Mouse (Mus musculus) natural killer cell, adult 2 months (primary cell): Measurements from ENCODE around the gene Commd1.

ENCODE experiments used
- DNase-seq, 2 experiments: peaks; one replicate each; pipeline ENCODE4 v3.0.0; 2022; ENCODE audit warnings: low spot score in 2 of 2

Gene Commd1

DNA sequence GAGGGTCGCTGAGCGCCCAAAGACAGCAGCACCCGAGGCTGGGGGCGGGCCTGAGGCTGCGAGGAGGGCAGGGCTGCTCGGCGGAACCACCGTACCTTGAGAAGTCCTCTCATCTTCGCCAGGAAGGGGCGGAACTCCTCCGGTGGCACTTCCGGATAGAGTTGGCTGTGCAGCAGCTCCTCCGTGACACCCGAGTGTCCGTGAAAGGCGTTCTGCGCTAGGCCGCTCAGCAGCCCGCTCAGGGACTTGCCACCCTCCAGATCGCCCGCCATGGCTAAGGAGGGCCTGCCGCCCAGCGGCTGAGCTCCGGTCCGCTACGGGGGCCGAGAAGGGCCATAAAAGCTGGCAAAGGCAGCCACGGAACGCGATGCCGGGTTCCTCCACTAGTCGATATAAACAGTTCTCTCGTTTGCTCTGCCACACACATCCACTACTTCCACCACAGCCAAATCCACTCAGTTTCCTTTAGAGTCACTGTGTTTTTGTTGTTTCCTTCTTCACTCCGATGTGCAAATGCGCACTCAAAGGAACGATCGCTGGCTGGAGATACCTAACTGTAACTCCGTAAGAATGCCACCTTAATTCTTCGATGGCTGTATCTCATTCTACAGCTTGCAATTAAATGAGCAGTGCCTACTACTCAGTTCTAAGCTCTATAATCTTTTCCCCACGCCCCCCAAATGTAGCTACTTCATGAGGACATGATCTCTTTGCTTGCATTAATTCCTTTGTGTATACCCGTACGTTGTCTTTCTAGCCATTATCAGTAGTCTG is at the start of gene Commd1, which contains the start of gene Gm28048:
TSS of gene Commd1 (minus strand) at position 399 of the 774 bp plus-strand sequence.
TSS of gene Gm28048 (minus strand) at position 107 of the 774 bp plus-strand sequence.
- peak; percentile 93 to 95 for DNase-seq

DNA sequence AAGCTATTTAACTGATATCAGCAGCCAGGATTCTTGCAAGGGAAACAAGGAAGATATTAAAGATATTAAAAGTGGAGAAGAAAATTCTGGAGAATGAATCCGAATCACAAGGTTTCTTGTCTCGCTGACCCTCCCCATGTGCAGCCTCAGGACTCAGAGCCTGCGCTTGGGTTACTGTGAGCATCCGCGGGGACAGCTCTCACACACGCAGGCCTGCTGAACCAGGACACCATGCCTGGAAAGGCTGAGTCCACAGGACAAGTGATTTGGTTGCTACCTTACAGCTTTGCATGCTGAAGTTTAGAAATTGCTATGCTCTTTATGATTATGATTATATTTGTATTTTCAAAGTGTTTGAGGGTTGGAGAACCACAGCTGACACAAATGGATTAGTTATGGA is 47.2 kb upstream of the Commd1 start:
- no peak for DNase-seq

DNA sequence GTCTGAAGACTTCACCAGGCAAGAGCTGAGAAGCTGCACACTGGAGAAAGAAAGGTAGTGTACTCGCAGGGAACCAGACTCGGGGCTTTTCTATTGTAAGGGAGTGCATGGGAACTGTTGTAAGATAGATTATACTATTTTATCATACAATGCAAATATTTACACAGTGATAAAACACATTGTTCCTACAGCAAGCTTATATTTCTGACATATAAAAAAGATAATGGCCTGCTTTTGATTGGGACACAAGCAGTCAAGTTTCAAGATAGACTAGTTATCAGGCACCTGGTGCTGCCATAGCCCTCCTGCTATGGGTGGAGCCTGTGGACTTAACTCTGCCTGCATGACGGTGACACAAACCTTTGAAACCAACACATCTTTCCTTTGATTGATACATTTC is 46.8 kb upstream of the Commd1 start:
- DNase-seq = no peak

DNA sequence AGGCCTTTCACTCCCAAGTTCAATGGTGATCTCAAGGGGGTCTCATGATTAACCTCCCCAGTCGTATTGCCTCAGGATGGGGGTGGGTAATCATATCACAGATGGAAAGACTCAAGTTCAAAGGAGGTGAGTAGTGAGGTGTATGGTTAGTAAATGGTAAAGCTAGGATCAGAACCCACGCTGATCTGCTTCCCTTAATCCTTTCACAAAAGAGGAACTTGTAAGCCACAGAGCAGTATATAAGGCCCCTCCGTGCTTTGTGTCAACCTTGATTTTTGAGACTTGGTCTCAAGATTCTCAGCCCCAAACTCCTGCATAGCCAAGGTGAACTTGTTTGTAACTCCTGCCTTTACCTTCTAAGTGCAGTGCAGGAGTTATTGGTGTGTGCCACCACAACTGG is 42.0 kb upstream of the Commd1 start:
- no peak for DNase-seq

DNA sequence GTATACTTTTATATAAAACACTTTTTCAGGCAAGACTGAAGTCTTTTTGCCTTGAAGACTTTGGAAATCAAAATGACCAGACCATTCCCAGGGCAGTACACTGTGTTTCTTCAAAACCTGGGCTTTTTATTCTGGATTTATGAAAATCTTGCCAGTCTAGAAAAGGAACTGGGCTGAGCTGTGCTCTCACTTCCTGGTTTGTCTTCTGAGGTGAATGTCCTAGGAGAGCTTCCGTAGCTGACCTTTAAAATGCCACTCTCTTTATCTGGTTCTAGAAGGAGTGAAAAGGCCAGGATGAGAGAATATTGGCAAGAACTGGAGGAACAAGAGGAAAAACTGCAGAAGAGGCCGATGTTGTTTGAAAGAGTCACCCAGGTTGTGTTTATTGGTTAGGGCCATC is 41.0 kb upstream of the Commd1 start:
- DNase-seq = no peak

DNA sequence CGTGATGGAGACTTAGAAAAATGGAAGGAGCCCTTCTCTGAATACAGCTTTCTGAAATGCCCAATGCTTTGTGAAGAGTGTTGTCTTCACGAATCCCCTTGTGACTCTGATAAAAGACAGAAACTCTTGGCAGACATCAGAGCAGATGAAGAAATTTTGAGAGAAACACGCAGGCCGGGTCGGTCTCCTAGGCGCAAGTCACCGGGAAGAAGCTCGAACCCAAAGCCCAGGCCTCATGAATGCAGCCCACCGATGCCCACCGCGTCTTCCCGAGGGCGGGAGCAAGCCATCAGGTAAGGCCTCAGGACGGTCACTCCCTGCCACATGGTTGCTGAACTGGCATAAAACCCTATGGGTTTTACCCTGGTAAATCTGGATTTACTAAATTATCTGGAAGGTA is 38.7 kb upstream of the Commd1 start:
- DNase-seq = no peak

DNA sequence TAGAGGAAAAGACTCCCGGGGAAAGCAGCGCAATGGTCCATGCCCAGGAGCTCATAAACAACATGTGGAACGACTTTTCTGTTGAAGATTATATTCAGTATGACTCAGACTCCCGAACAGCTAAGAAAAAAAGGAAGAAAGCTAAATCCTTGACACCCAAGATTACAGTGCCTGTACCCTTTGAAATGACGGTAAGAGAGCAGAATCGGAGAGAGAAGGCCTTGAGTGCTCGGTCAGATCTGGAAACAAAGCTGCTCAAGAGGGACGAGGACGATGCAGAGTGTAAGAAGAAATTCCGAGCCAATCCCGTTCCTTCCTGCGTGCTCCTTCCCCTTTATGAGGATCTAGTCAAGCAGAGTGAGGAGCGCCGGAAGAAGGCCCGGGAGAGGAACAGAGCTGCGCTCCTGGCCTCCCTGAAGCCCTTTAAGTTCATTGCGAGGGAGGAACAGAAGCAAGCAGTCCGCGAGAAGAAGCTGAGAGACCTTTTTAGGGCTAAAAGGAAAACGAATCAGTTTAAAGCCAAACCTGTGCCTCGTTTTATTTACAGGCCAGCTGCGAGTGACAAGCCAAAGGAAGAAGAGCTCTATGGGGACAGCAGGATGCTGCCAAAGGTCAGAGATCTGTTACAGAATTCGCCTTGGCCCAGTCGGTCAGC is 38.1 kb upstream of the Commd1 start:
- DNase-seq = no peak

DNA sequence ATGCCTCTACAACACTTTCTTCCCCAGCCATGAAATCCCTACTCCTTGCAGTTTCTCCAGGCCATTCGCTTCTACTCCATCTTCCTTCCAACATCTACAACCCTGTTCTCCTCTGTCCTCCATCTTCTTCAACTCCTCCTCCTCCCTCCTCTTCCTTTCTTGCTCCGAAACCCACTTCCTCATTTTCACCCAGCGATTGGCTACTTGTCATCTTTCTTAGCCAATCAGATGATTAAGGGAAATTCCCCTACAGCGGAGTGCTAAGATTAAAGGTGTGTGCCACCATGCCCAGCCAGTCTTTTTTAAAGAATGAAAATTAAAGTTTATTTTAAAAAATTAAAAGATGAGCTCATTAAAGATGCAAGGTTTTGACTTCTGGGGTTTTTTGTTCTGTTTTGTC is 35.8 kb upstream of the Commd1 start:
- no peak for DNase-seq

DNA sequence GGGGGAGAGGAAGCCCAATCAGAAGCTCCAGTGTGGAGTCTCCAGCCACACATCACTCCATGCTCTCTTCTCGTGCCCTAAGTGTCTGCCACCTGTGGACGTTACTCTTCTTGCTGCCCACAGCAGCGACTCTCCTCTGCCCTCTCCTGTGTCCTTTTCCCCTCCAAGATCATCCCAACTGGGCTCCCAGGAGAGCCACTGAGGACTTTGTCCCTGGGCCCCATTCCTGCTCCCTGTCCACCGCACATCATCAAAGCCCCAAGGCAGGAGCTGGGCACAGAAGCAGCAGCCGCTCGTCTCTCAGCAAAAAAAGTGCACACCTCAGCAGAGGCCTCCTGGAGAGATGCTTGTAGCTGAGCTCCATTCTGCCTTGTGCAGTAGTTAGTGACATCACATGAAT is 32.8 kb upstream of the Commd1 start:
- DNase-seq = no peak

DNA sequence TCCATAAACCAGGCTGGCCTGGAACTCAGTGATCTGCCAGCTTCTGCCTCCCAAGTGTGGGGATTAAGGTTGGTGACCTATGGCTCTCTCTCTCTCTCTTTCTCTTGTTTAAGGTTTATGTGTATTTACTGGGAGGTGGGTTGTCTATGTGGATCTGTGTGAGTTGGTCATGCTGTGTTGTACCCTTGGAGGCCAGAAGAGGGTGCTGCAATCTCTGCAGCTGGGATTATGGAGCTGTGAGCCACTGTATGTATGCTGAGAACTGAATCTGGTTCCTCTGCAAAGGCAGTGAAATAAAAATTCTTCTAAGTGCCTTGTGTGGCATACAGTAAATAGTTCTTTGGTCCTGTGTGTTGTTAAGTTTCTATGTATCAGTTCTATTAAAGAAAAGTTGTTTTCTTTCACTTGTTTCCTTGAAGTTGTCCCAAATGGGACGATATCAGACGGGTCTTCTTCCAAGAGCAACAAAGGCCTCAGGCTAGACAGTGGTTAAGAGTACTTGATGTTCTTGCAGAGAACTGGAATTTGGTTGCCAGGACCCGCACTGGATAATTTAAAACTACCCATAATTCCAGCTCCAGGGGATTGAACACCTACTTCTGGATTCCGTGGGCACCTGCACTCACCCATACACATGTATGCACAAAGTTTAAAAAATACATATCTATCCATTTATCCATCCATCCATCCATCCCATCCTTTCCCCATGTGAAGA is 31.6 kb upstream of the Commd1 start:
- no peak for DNase-seq

DNA sequence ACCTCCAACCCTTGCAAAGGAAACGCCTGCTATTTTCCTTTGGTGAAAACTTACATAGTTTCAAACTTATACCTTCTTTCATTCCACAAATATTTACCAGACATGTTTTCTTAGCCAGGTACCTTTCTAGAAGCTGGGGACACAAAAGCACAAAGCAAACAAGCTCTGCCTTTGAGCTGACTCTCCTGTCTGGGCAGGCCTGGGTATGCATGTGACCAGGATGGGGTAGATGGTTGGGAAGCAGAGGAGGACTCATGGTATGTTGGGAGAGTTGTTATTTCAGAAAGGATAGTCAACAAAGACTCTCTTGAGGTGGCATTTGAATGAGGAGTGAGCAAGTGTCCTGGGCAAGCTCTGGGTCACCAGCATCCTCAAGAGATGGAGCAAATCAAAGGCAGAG is 30.9 kb upstream of the Commd1 start:
- DNase-seq = no peak

DNA sequence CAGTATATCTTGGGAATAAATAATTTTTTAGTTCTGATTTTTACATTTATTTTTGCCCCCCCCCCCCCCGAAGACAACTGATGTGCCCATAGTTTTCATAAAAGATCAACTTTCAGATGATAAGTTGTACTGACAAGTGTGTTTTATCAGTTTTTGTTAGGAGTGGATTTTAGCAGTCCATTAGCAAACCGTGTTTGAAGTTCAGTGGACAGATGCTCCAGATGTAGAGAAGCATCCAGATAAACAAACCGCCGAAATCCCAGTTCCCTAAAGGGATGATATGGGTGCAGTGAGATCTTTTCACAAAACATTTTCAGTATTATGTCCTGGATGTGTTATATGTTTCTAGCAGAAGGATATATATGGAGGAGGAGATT is 26.6 kb upstream of the Commd1 start:
- no peak for DNase-seq

DNA sequence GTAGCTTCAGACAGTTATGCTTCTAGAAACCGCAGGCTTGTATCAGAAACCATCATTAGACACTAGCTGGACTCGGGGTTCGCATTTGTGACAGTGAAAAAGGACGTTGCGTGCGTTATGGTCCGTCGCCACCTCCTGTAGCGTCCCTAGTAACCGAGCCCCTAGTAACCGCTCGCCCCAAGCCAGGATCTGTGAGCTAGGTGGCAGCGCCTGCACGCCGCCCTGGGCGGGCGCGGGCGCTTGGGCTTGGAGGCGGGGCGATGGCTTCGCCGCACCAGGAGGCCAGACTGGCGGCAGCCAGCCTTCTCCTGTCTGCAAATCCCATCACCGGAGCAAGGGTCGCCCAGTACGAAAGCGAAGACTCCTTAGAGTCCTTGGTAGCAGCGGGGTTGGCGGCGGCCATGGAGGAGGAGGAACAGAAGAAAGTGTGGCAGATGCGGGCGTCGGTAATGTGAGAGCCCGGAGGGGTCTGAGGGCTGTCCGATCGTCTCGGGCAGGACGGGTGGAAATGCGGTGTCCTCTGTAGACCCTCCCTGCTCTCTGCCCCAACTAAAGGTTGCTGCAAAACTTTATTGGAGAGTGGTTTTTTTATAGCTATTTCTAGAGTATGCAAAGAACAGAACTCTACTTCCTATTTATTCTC is 26.1 kb upstream of the Commd1 start:
- DNase-seq = peak; percentile 72 to 78

DNA sequence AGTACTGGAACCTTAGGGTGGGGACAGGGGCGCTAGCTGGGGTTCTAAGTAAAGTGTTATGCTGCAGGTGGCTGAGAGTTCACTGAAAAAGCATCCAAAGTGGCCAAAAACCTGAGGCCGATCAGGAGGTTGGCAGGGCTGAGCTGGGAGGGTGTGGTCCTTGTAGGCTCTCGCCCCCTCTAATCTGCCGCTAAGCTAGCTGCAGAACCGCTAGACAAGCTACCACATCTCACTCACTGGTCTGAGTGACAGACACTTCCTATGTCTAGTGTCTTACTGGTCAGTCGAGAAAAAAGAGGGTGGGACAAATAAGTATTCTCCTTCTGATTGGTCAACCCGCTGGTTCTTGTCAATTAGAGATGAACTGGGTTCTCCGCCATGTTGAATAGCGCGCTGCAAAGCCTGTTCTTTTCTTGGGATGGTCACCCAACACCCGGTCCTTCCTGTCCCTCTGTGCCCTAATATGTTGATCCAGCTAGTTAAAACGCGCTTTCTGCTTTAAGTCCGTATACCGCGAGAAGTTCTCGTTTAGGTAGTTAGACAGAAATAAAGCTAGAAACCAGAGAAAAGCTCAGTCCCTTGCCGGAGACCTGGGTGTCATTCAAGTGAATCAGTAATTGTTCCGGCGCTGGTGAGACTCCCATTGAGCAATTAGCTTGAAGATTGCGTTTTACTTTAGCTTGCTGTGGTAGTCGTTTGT is 25.4 kb upstream of the Commd1 start, which contains the start of gene Fam161a:
TSS of gene Fam161a (plus strand) at position 51 of the 700 bp plus-strand sequence.
- DNase-seq = peak; percentile 80 to 82

DNA sequence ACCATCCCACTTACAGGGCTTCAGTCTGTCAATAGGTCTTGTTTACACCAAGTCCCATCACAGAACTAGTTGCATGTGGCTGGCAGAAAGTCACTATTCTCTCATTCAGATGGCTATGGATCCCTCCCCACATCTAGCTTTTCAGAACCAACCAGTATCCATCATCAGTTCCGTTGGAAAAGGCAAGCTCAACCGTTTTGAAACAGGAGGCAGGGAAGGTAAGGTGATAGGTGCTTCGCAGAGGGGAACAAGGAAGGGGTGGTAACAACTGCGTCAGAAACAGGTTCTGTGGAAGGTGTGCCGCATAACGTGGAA is 24.9 kb upstream of the Commd1 start:
- DNase-seq = no peak

DNA sequence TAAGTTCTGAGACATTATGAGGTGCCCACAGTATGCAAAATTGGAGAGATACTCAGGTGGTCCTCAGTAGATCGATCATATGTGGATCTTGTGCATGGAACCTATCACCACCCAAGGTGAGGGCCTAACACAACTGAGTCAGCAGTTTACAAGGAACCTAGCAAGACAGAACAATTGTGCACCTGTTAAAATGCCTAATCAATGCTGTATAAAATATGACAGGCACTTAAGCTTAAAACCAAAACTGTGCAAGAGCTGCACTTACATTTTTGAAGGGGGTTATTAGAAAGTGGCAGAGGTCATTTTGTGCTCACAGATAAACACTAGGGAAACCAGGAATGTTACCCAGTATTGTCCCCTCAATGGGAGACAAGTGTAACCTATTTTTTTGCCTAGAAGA is 23.1 kb upstream of the Commd1 start:
- no peak for DNase-seq

DNA sequence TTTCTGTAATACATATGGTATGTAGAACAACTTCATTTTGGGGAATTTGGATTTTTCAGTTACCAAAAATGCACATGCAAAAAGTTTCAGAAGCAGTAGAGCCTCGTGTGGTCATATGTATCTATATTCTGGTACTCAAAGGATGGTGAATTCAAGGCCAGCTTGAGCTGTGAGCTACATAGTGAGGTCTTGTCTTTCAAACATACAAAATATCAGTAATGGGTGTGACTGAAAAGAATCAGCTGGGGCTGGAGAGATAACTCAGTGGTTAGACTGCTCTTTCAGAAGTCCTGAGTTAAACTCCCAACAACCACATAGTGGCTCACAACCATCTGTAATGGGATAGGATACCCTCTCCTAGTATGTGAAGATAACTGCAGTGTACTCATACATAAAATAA is 16.1 kb upstream of the Commd1 start:
- DNase-seq = no peak

DNA sequence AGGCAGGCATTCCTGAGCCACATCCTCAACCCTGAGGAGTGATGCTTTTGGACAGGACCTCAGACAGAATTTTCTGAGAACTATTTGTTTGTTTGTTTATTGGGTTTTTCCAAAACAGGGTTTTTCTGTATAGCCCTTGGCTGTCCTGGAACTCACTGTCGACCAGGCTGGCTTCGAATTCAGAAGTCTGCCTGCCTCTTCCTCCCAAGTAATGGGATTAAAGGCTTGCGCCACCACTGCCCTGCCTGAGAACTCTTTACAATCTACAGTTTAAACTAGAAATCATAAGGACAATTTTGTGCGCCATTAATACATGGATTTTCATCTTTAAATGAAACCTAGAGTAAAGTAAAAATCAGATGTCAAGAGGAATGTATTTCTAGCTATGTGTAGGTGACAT is 13.3 kb upstream of the Commd1 start:
- DNase-seq = no peak

DNA sequence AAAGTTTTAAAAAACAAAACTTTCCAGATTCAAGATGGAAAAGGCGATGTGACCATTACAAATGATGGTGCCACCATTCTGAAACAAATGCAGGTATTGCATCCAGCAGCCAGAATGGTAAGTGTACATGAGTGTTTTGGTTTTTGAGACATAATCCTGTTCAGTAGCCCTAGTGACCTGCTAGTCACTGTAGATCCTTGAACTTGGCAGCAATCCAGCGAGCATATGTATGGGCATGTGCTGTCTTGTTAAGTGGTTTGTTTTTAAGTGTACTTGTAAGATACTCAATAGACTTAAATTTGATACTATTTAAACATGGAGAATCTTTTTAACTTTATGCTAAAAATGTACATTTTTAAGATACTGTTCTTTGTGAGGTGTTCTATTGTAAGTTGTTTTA is 12.1 kb upstream of the Commd1 start:
- DNase-seq = no peak

DNA sequence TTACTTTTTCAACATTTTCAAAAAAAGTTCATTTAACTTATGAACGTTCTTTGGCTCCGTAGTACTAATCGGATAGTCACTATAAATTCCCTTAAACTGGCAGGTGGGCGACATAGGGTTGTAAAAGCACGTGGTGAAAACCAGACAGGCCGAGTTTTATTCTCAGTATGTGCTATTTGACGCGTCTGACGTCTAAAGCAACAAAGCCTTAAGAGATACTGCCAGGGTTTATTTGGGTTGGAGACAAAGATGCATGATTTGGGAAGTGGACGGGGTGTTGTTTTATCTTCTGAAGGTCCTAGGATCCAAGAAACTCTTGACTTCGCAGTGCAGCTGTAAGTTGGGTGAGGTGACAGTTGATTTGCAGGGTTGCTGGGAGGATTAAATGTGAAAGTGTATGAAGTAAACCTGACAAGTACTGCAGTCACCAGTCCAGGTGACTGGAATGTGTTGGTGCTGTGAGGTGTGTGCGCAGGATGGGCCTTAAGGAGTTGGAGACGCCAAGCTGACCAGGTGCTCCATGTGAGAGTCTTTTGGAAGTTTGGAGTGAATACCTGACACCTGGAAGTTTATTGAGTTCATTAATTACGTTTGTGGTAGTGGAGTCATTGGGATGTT is 9.1 kb upstream of the Commd1 start:
- DNase-seq = no peak

DNA sequence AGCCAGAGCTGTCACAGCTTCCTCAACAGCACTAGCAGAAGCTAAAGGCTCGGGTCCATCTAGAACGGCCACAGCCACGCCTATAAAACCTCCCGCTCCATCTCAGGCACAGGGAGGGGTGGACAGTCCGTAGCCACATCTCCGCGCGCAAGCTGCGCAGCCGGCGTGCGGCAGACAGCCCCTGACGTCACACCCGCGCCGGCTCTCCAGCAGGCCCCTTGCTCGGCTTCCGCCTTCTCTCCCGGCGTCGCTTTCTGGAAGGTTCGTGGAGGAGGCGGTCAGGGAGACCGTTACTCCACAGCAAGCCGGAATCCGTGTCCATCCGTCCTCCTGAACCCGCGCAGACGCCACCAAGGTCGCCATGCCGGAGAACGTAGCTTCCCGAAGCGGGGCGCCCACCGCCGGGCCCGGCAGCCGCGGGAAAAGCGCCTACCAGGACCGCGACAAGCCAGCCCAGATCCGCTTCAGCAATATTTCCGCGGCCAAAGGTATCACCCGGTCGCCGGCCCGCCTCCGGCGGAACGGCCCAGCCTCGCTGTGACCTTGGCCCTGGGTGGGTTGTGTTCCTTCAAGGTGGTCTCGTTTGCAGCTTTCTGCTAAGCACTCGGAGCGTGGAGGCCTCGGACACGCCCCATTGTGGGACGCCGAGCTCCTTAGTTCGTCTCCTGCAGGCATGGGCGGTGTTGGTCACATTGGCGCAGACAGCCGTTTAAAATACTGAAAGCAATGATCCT is 8.4 kb upstream of the Commd1 start, which contains the start of gene Cct4:
TSS of gene Cct4 (plus strand) at position 127 of the 734 bp plus-strand sequence.
- peak; percentile 88 to 89 for DNase-seq
